Mouse (Mus musculus): ENCODE results near the gene Plin1. TPM values are rescaled to one million over a fixed set of nuclear protein-coding genes. Genes with fewer than 3 reads are reported as not detected.

Plin1 gene
- polyA plus RNA-seq, 2 experiments = not detected

GRCm38 (mm10) chr7:79710831-79711230, 21.9 kb downstream of the Plin1 start:
- peaks cover 24% of the 10 kb centered on the region for H3K27me3 ChIP-seq (ENCODE audit: control insufficient read depth, insufficient read depth, low read length)

GRCm38 (mm10) chr7:79710130-79710607, 22.5 kb downstream of the Plin1 start:
- TF ChIP-seq CTCF (IDR thresholded peaks at IDR 0.05; ENCODE audit: low read depth) (no peak), EP300 (IDR thresholded peaks at IDR 0.05; ENCODE audit: low read depth) (no peak)
- H3K9ac ChIP-seq (replicated peaks) = no peak overlapping the region
- H3K4me1 ChIP-seq (replicated peaks; ENCODE audit: control insufficient read depth in 2 of 2, insufficient read depth in 2 of 2, low read length in 1 of 2) = 0 out of 4 replicates have a peak, but pooled peaks cover 0 to 4% of the 10 kb centered on the region in 2 experiments
- H3K4me3 ChIP-seq (ENCODE audit: insufficient read depth in 1 of 2, low read depth in 2 of 2, low read length in 2 of 2) = peak overlapping the region; percentile 1 to 40; a peak in 3 of 4 replicates
- H3K36me3 ChIP-seq (replicated peaks; ENCODE audit: control insufficient read depth, insufficient read depth, low read depth) = no peaks in the 10 kb centered on the region
- DNase-seq (ENCODE audit: low read depth in 3 of 3, low spot score in 3 of 3) (no peak), ATAC-seq (ENCODE audit: insufficient read depth) (no peak)
- no peak overlapping the region for H3K27ac ChIP-seq
- peak overlapping the region; percentile 58 for H3K4me2 ChIP-seq (ENCODE audit: low read depth)
- no peaks in the 10 kb centered on the region for H3K9me3 ChIP-seq (ENCODE audit: control insufficient read depth, low read length)
- peaks cover 24% of the 10 kb centered on the region for H3K27me3 ChIP-seq (ENCODE audit: control insufficient read depth, insufficient read depth, low read length)
- 2% methylated on average over 55 of the region's 55 CpGs for WGBS (ENCODE audit: insufficient replicate concordance)

More at GRCm38 (mm10) chr7:79710831-79711230, 21.9 kb downstream of the Plin1 start:
- DNase-seq (ENCODE audit: low read depth in 3 of 3, low spot score in 3 of 3) (no peak), ATAC-seq (ENCODE audit: insufficient read depth) (no peak)
- Histone ChIP-seq H3K4me2 (ENCODE audit: low read depth) (no peak overlapping the region), H3K36me3 (replicated peaks; ENCODE audit: control insufficient read depth, insufficient read depth, low read depth) (no peaks in the 10 kb centered on the region), H3K27ac (no peak overlapping the region), H3K4me3 (ENCODE audit: insufficient read depth in 1 of 2, low read depth in 2 of 2, low read length in 2 of 2) (no peak overlapping the region), H3K9ac (replicated peaks) (no peak overlapping the region), H3K4me1 (replicated peaks; ENCODE audit: control insufficient read depth in 2 of 2, insufficient read depth in 2 of 2, low read length in 1 of 2) (0 out of 4 replicates have a peak, but pooled peaks cover 0 to 4% of the 10 kb centered on the region in 2 experiments), H3K9me3 (ENCODE audit: control insufficient read depth, low read length) (no peaks in the 10 kb centered on the region)
- WGBS (ENCODE audit: insufficient replicate concordance) = 55% methylated on average over 17 of the region's 17 CpGs
- TF ChIP-seq CTCF (IDR thresholded peaks at IDR 0.05; ENCODE audit: low read depth) = no peak
- no peak for TF ChIP-seq EP300 (IDR thresholded peaks at IDR 0.05; ENCODE audit: low read depth)

- ATAC-seq (ENCODE audit: insufficient read depth) (no peak), DNase-seq (ENCODE audit: low read depth in 3 of 3, low spot score in 3 of 3) (no peak)
- H3K9ac ChIP-seq (replicated peaks) = no peak overlapping the region
- WGBS (ENCODE audit: insufficient replicate concordance) = 71% methylated on average over 5 of the region's 5 CpGs
- H3K4me2 ChIP-seq (ENCODE audit: low read depth) = no peak overlapping the region
- H3K4me3 ChIP-seq (ENCODE audit: insufficient read depth in 1 of 2, low read depth in 2 of 2, low read length in 2 of 2) = no peak overlapping the region
- peaks cover 14% of the 10 kb centered on the region for H3K27me3 ChIP-seq (ENCODE audit: control insufficient read depth, insufficient read depth, low read length)
- H3K27ac ChIP-seq = no peak overlapping the region
- no peaks in the 10 kb centered on the region for H3K4me1 ChIP-seq (replicated peaks; ENCODE audit: control insufficient read depth in 2 of 2, insufficient read depth in 2 of 2, low read length in 1 of 2)
- TF ChIP-seq CTCF (IDR thresholded peaks at IDR 0.05; ENCODE audit: low read depth) (no peak), EP300 (IDR thresholded peaks at IDR 0.05; ENCODE audit: low read depth) (no peak)
- no peaks in the 10 kb centered on the region for H3K9me3 ChIP-seq (ENCODE audit: control insufficient read depth, low read length)
- no peaks in the 10 kb centered on the region for H3K36me3 ChIP-seq (replicated peaks; ENCODE audit: control insufficient read depth, insufficient read depth, low read depth)
Observed at GRCm38 (mm10) chr7:79705210-79705609, 27.5 kb downstream of the Plin1 start.

DNA sequence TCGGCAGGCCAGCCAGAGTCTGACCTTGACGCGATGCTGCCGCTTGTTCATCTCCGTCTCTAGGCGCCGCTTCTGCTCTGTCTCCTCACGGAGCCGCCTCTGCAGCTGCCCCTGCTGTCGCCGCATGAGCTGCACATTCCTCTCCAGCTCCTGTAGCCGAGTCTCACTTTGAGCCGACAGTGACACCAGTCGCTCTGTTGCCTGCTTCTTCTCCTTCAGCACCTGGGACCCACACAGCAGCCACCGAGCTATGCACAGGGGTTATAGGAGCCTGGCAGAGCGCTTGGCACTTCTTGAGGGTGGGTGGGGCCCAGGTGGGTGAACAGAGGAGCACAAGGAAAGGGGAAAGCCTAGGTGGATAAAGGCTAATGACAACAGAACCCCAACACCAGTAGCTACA, 29.9 kb downstream of the Plin1 start:
- Histone ChIP-seq H3K9ac (replicated peaks) (no peak overlapping the region), H3K9me3 (ENCODE audit: control insufficient read depth, low read length) (no peaks in the 10 kb centered on the region), H3K36me3 (replicated peaks; ENCODE audit: control insufficient read depth, insufficient read depth, low read depth) (peaks cover 4% of the 10 kb centered on the region), H3K4me1 (replicated peaks; ENCODE audit: control insufficient read depth in 2 of 2, insufficient read depth in 2 of 2, low read length in 1 of 2) (no peaks in the 10 kb centered on the region), H3K27me3 (ENCODE audit: control insufficient read depth, insufficient read depth, low read length) (no peaks in the 10 kb centered on the region), H3K4me2 (ENCODE audit: low read depth) (no peak overlapping the region), H3K4me3 (ENCODE audit: insufficient read depth in 1 of 2, low read depth in 2 of 2, low read length in 2 of 2) (no peak overlapping the region), H3K27ac (no peak overlapping the region)
- ATAC-seq (ENCODE audit: insufficient read depth) (no peak), DNase-seq (ENCODE audit: low read depth in 3 of 3, low spot score in 3 of 3) (no peak)
- TF ChIP-seq EP300 (IDR thresholded peaks at IDR 0.05; ENCODE audit: low read depth) (no peak), CTCF (IDR thresholded peaks at IDR 0.05; ENCODE audit: low read depth) (no peak)
- WGBS (ENCODE audit: insufficient replicate concordance) = 82% methylated on average over 16 of the region's 16 CpGs

DNA sequence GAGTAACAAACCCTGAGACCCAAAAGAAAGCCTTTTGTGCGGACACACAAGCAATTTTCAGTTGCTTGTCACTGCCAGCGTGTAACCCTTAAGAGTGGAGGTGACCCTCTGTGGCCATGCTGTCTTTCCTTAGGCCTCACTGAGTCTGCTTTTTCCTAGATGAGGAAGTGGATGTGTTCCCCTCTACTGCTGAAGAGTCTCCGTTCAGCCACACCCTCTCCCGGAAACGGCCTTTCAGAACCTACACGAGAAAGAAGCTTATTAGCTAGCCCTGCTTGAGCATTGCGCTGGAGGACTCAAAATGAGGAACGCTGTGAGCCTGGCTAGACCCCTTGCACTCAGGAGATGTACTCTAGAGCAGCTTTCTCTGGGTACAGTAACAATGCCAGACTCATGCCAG, 36.2 kb downstream of the Plin1 start:
- TF ChIP-seq CTCF (IDR thresholded peaks at IDR 0.05; ENCODE audit: low read depth) = no peak
- Histone ChIP-seq H3K9me3 (ENCODE audit: control insufficient read depth, low read length) (no peaks in the 10 kb centered on the region), H3K4me3 (ENCODE audit: insufficient read depth in 1 of 2, low read depth in 2 of 2, low read length in 2 of 2) (no peak overlapping the region), H3K4me1 (replicated peaks; ENCODE audit: control insufficient read depth in 2 of 2, insufficient read depth in 2 of 2, low read length in 1 of 2) (no peaks in the 10 kb centered on the region), H3K27ac (no peak overlapping the region), H3K4me2 (ENCODE audit: low read depth) (no peak overlapping the region), H3K27me3 (ENCODE audit: control insufficient read depth, insufficient read depth, low read length) (no peaks in the 10 kb centered on the region), H3K36me3 (replicated peaks; ENCODE audit: control insufficient read depth, insufficient read depth, low read depth) (peaks cover 62% of the 10 kb centered on the region), H3K9ac (replicated peaks) (no peak overlapping the region)
- ATAC-seq (ENCODE audit: insufficient read depth) (no peak), DNase-seq (ENCODE audit: low read depth in 3 of 3, low spot score in 3 of 3) (no peak)
- WGBS (ENCODE audit: insufficient replicate concordance) = 66% methylated on average over 8 of the region's 8 CpGs
